Mouse (Mus musculus) heart, embryonic 12.5 days (tissue): ENCODE data around the gene Has1. TPM values are rescaled to one million over a fixed set of nuclear protein-coding genes. Genes with fewer than 3 reads are reported as not detected.

Source experiments
- ATAC-seq: fragments of 200-750 bp; cut with Nextera tagmentation; 2 replicates; pipeline ENCODE4 v1.8.0; 2017; ENCODE audit warnings: moderate TSS enrichment, moderate library complexity; ENCODE audit not compliant: insufficient number of reproducible peaks, low FRiP score
- H3K27ac ChIP-seq: fragments of 300-500 bp; sonication (generic); 2 replicates; pipeline ENCODE4 v1.5.1; 2016; ENCODE audit warnings: mild to moderate bottlenecking, moderate library complexity; ENCODE audit not compliant: poor library complexity, severe bottlenecking
- H3K27me3 ChIP-seq: fragments of 300-500 bp; sonication (generic); replicated peaks from 2 replicates; pipeline ENCODE4 v1.6.1; 2016; ENCODE audit warnings: mild to moderate bottlenecking, moderate library complexity
- H3K36me3 ChIP-seq: fragments of 300-500 bp; sonication (generic); 2 replicates; pipeline ENCODE4 v1.6.1; 2016; ENCODE audit warnings: mild to moderate bottlenecking, moderate library complexity
- H3K4me1 ChIP-seq: fragments of 300-500 bp; sonication (generic); replicated peaks from 2 replicates; pipeline ENCODE4 v1.6.1; 2016; ENCODE audit warnings: mild to moderate bottlenecking
- H3K4me2 ChIP-seq: fragments of 300-500 bp; sonication (generic); 2 replicates; pipeline ENCODE4 v1.6.1; 2016; ENCODE audit warnings: mild to moderate bottlenecking, moderate library complexity
- H3K4me3 ChIP-seq: fragments of 300-500 bp; sonication (generic); 2 replicates; pipeline ENCODE4 v1.5.1; 2016; ENCODE audit warnings: mild to moderate bottlenecking
- H3K9ac ChIP-seq: fragments of 300-500 bp; sonication (generic); 2 replicates; pipeline ENCODE4 v1.6.1; 2016; ENCODE audit warnings: mild to moderate bottlenecking, moderate library complexity
- H3K9me3 ChIP-seq: fragments of 300-500 bp; sonication (generic); replicated peaks from 2 replicates; pipeline ENCODE4 v1.6.1; 2016; ENCODE audit warnings: mild to moderate bottlenecking, moderate library complexity
- WGBS: fragments of 180-500 bp; shearing (Covaris S2); methylation state at CpG from one replicate; pipeline ENCODE4 v1.1.7; 2016; 5-methylcytosine and 5-hydroxymethylcytosine counted together
- polyA plus RNA-seq: library from polyadenylated mRNA; unstranded; fragments of >200 nt; fragmentation: Nextera tagmentation; extraction: Ambion mirVana; gene quantifications from 2 replicates; pipeline ENCODE4 v1.2.1, GENCODE M21; 2016

Has1 gene
- polyA plus RNA-seq, 1 experiment from 2014 or later, result 0.80 TPM

- H3K27me3 ChIP-seq, result 0 out of 2 replicates have a peak, but pooled peaks cover 4% of the 10 kb centered on the region
- 65% methylated on average over 27 of the region's 27 CpGs for WGBS
- ATAC-seq, result peak; percentile 49; the same call in 1 of the 2 replicates
- H3K4me2 ChIP-seq, result no peak overlapping the region
- H3K4me3 ChIP-seq, result no peak overlapping the region
- no peak overlapping the region for H3K9ac ChIP-seq
- no peaks in the 10 kb centered on the region for H3K9me3 ChIP-seq
- H3K27ac ChIP-seq, result no peak overlapping the region; the same call in 1 of the 2 replicates
- peaks cover 29% of the 10 kb centered on the region for H3K36me3 ChIP-seq
- H3K4me1 ChIP-seq, result peaks cover 3% of the 10 kb centered on the region
These were observed 11.3 kb downstream of the Has1 start for GRCm38 (mm10) chr17:17843534-17844261.

- Histone ChIP-seq H3K4me2 (no peak overlapping the region), H3K4me1 (peaks cover 27% of the 10 kb centered on the region), H3K36me3 (peaks cover 40% of the 10 kb centered on the region), H3K9me3 (no peaks in the 10 kb centered on the region), H3K27me3 (no peaks in the 10 kb centered on the region), H3K9ac (no peak overlapping the region), H3K4me3 (no peak overlapping the region), H3K27ac (no peak overlapping the region)
- no peak for ATAC-seq
- WGBS, result 90% methylated on average over 7 of the region's 7 CpGs
These were observed 14.2 kb downstream of the Has1 start for GRCm38 (mm10) chr17:17840796-17841195.

GRCm38 (mm10) chr17:17839276-17839675 is 15.7 kb downstream of the Has1 start:
- Histone ChIP-seq H3K4me1 (peaks cover 42% of the 10 kb centered on the region), H3K9ac (no peak overlapping the region), H3K4me3 (no peak overlapping the region), H3K9me3 (no peaks in the 10 kb centered on the region), H3K4me2 (no peak overlapping the region; the same call in 1 of the 2 replicates), H3K27ac (no peak overlapping the region), H3K27me3 (no peaks in the 10 kb centered on the region), H3K36me3 (peaks cover 49% of the 10 kb centered on the region)
- no peak for ATAC-seq
- 89% methylated on average over 2 of the region's 2 CpGs for whole genome bisulfite sequencing

- Histone ChIP-seq H3K36me3 (peaks cover 56% of the 10 kb centered on the region), H3K4me1 (peaks cover 53% of the 10 kb centered on the region), H3K9ac (peak overlapping the region; percentile 79), H3K4me2 (peak overlapping the region; percentile 87), H3K27me3 (no peaks in the 10 kb centered on the region), H3K4me3 (peak overlapping the region; percentile 64), H3K27ac (peak overlapping the region; percentile 93), H3K9me3 (no peaks in the 10 kb centered on the region)
- under 1% methylated on average over 42 of the region's 43 CpGs for WGBS
- peak; percentile 97 for ATAC-seq
These were observed 16.9 kb downstream of the Has1 start for GRCm38 (mm10) chr17:17837919-17838701.

- no peaks in the 10 kb centered on the region for H3K27me3 ChIP-seq
- no peaks in the 10 kb centered on the region for H3K9me3 ChIP-seq
- peak overlapping the region; percentile 64 for H3K4me3 ChIP-seq
- no peak for ATAC-seq
- H3K9ac ChIP-seq, result peak overlapping the region; percentile 79
- 5% methylated on average over 13 of the region's 13 CpGs for WGBS
- peak overlapping the region; percentile 87 for H3K4me2 ChIP-seq
- H3K4me1 ChIP-seq, result peaks cover 57% of the 10 kb centered on the region
- peaks cover 60% of the 10 kb centered on the region for H3K36me3 ChIP-seq
- H3K27ac ChIP-seq, result peak overlapping the region; percentile 93
These were observed 17.6 kb downstream of the Has1 start for GRCm38 (mm10) chr17:17837426-17837825.

GRCm38 (mm10) chr17:17836101-17836500 is 18.9 kb downstream of the Has1 start:
- no peak overlapping the region for H3K4me3 ChIP-seq
- no peak overlapping the region for H3K9ac ChIP-seq
- H3K4me2 ChIP-seq, result no peak overlapping the region
- no peaks in the 10 kb centered on the region for H3K27me3 ChIP-seq
- WGBS, result 79% methylated on average over 5 of the region's 5 CpGs
- no peak overlapping the region for H3K27ac ChIP-seq
- H3K36me3 ChIP-seq, result peaks cover 68% of the 10 kb centered on the region
- no peaks in the 10 kb centered on the region for H3K9me3 ChIP-seq
- ATAC-seq, result no peak
- peaks cover 70% of the 10 kb centered on the region for H3K4me1 ChIP-seq

- 3% methylated on average over 1 of the region's 1 CpGs for WGBS
- peak overlapping the region; percentile 31 for H3K4me2 ChIP-seq
- peaks cover 67% of the 10 kb centered on the region for H3K36me3 ChIP-seq
These were observed 20.1 kb downstream of the Has1 start for GRCm38 (mm10) chr17:17834896-17835295.

GRCm38 (mm10) chr17:17830731-17831130 is 24.3 kb downstream of the Has1 start:
- H3K27me3 ChIP-seq, result no peaks in the 10 kb centered on the region
- peak overlapping the region; percentile 82 for H3K4me2 ChIP-seq
- no peaks in the 10 kb centered on the region for H3K9me3 ChIP-seq
- H3K4me1 ChIP-seq, result peaks cover 65% of the 10 kb centered on the region
- peak overlapping the region; percentile 100; the same call in 1 of the 2 replicates for H3K27ac ChIP-seq
- H3K4me3 ChIP-seq, result peak overlapping the region; percentile 100; the same call in 1 of the 2 replicates
- H3K36me3 ChIP-seq, result peaks cover 48% of the 10 kb centered on the region
- H3K9ac ChIP-seq, result 0 out of 2 replicates have a peak overlapping the region, but pooled peaks have one; percentile 99
- ATAC-seq, result no peak
- WGBS, result 67% methylated on average over 7 of the region's 7 CpGs

More at GRCm38 (mm10) chr17:17834896-17835295, 20.1 kb downstream of the Has1 start:
- H3K9ac ChIP-seq, result no peak overlapping the region
- ATAC-seq, result no peak
- peak overlapping the region; percentile 59 for H3K27ac ChIP-seq
- no peaks in the 10 kb centered on the region for H3K9me3 ChIP-seq
- no peak overlapping the region for H3K4me3 ChIP-seq
- no peaks in the 10 kb centered on the region for H3K27me3 ChIP-seq
- peaks cover 82% of the 10 kb centered on the region for H3K4me1 ChIP-seq

- Histone ChIP-seq H3K9ac (peak overlapping the region; percentile 99), H3K9me3 (no peaks in the 10 kb centered on the region), H3K27me3 (no peaks in the 10 kb centered on the region), H3K4me3 (peak overlapping the region; percentile 100), H3K27ac (peak overlapping the region; percentile 100; the same call in 1 of the 2 replicates), H3K36me3 (peaks cover 45% of the 10 kb centered on the region), H3K4me1 (peaks cover 60% of the 10 kb centered on the region), H3K4me2 (peak overlapping the region; percentile 82)
- no peak for ATAC-seq
- WGBS, result 59% methylated on average over 23 of the region's 23 CpGs
These were observed 25.0 kb downstream of the Has1 start for GRCm38 (mm10) chr17:17829816-17830535.

GRCm38 (mm10) chr17:17829052-17829785 is 25.8 kb downstream of the Has1 start:
- Histone ChIP-seq H3K36me3 (peaks cover 40% of the 10 kb centered on the region), H3K4me1 (peaks cover 52% of the 10 kb centered on the region), H3K4me2 (peak overlapping the region; percentile 82), H3K4me3 (peak overlapping the region; percentile 100), H3K9me3 (no peaks in the 10 kb centered on the region), H3K9ac (peak overlapping the region; percentile 99), H3K27me3 (no peaks in the 10 kb centered on the region), H3K27ac (peak overlapping the region; percentile 100)
- ATAC-seq, result no peak
- WGBS, result 9% methylated on average over 6 of the region's 6 CpGs
